Mouse (Mus musculus) liver, adult 2 months (tissue): Measurements from ENCODE around the gene Myo19.

Experiments used
- CTCF ChIP-seq: fragments of 200-500 bp; IDR thresholded peaks from 2 replicates; pipeline ENCODE4 v1.5.1; 2011; ENCODE audit warnings: low read depth, low read length, control low read depth
- POLR2A ChIP-seq: fragments of 200-500 bp; IDR thresholded peaks from 2 replicates; pipeline ENCODE4 v1.6.1; 2011; ENCODE audit warnings: low read length, control low read depth; ENCODE audit not compliant: insufficient read depth; ENCODE audit errors: extremely low read depth

- TF ChIP-seq POLR2A: no peak
- TF ChIP-seq CTCF: no peak
Measured at GRCm38 (mm10) chr11:84916703-84917300, 36.9 kb downstream of the Myo19 start.
